Mouse (Mus musculus) spleen, postnatal 4 days (tissue): ENCODE measurements at regions not wholly inside any gene's neighbourhood (a gene's known extent, or its start where the extent isn't known, plus 50 kb on each side); places are given as distances from the start of the nearest gene placed in this dataset.
"Not testable (repeated sequence)": the region's sequence is repeated elsewhere in the genome, so short reads cannot be mapped to it uniquely, and the experiment has no call there.

Experiments used
- DNase-seq, 2 experiments: peaks; one replicate each; pipeline ENCODE4 v3.0.0; 2022; ENCODE audit warnings: low spot score in 2 of 2

GRCm38 (mm10) chr14:71660166-71660565 is 831.5 kb downstream of the Gm9195 start:
- no peak for DNase-seq

DNA sequence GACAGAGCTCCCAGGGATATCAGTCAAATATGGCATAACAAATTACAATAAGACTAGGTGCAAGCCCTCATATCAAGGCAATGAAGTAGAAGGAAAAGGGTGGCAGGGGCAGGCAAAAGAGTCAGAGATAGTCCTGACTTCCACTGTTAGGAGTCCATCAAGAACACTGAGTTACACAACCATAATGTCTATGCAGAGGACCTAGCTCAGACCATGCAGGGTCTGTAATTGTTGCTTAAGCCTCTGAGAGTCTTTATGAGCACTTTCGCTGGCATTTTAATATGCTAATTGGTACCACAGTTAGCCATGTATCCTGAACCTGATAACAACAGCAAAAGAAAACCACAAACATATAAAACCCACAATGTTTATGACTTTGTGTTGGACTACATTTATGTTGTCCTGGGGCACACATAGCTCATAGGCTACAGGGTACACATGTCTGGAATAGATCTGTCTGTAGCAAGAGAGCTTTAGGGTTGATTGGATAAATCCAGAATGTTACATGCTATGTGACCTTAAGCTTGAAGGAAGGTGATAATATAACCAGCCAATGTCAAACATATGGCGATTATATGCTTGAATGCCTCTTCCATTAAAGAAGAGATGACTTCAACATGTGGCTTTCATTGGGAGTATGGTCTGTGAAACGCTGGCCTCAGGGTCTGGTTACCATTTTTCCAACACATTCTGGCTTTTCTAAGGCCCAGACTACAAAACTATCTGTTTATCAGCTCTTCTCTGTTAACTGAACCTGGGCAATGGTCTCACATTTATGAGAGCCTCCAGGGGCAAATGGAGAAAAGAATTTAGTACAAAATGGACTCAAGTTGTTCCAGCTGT is 836.6 kb downstream of the Gm9195 start:
- DNase-seq: no peak

DNA sequence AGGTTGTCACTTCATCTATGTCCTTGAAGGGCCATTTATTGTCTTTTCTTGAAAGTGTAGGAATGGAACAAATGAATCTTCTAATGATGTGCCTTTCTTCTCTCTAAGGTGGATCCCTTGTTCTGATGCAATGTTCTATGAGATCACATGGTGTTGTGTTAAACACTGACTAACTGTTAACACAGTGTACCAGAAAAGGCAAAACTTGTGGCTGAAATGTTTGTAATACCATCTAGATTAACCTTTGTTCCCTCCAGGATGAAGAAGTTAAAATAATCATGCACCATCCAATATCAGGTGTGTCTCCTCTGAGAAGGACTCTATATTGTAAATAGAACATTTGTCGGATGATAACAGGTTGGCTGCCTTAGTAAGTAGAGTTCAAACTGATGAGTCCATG is 849.1 kb downstream of the Gm9195 start:
- no peak for DNase-seq

DNA sequence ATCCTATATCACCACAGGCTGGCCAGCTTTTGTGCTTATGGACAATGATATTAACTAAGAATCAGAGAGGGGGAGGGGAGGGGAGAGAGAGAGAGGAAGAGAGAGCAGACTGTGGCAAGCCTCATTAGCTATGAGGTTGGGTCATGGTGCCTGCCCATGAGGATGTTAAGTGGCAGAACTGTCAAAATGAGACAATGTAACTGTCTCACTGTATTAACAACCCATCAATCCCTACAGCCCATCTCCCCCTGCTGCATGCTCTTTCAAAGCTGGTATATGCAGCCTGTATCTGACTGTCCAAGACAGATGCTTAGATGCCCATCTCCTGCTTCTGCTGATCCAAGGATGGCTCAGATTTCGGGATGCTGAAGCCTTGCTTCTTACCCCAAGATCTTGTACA is 852.6 kb downstream of the Gm9195 start:
- DNase-seq: no peak

DNA sequence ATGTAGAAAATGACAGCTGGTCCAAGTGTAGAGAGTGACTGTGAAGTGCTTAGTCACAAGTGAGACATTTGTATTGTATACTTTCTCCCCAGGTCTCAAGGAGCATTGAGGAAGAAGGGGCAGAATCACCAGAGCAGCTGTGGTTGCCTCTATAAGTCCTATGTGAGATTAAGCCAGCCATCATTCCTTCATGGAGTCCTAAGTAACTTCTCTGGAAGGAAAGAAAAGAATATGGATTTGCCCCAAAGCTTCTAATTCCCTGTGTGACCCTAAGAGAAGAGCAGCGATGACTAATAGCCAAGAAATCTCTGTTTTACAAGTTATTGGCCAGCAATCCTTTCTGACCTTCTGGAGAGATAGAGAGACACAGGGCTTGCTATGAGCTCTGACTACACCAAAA is 856.5 kb downstream of the Gm9195 start:
- DNase-seq: no peak

GRCm38 (mm10) chr14:71609698-71610301 is 881.8 kb downstream of the Gm9195 start:
- no peak for DNase-seq

DNA sequence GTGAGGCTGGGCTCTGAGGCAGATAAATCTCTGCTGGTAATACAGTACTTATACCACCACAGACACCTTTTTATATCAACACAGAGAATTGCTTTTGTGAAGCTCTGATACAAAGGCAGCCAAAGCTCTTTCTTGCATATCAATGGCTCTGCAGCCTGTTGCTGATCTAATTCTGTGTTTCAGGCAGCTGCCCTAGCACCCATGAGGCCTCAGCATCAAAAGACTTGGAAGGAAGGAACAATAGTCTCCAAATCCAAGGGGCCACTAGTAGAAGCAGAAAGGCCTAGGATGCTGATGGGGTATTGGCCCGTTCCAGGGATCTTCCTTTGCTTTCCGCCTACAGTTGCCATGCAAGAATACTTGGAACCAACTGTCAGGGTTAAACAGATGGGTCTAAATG is 887.9 kb downstream of the Gm9195 start:
- DNase-seq: no peak

- DNase-seq: no peak
These were observed 893.8 kb downstream of the Gm9195 start for GRCm38 (mm10) chr14:71597859-71598258.

GRCm38 (mm10) chr14:71588694-71589240 is 902.9 kb downstream of the Gm9195 start:
- DNase-seq: no peak

- no peak for DNase-seq
These were observed 903.6 kb downstream of the Gm9195 start for GRCm38 (mm10) chr14:71588006-71588405.

DNA sequence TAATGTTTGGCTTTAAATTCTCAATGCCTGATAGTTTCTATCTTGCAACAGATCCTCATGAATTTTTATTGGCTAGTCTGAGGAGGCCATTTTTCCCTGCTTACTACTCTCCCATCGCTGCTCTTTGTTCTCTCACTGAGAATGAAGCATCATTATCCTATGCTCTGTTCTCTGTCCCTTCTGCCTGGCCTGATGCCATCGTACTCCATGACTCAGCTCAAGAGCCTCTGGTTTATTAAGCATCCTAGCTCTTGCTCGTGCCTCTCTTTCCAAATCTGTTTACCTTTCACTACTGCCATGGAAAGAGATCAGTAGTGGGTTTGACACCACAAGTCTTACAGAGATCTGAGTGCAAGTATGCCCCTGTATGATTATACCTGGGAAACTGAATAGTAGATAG is 926.8 kb downstream of the Gm9195 start:
- no peak for DNase-seq

DNA sequence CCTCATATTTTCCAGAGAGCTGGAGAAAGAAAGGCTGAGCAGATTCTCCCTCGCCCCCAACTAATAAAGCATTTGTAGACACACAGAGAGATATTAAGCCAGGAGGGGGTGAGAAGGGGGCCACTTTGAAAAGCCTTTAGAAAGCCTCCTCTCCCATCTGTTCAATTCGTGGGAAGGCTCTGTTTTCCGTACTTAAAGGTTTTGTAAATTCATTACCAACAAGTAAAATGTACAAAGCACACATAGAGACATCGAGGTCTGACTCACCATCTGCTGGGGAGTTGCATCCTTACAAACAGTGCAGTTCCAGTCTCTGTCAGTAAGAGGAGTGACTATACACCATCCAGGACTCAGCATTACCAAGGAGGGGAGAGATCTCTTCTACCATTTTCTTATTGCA is 929.7 kb downstream of the Gm9195 start:
- DNase-seq: no peak

- DNase-seq: not testable (repeated sequence)
These were observed 937.3 kb downstream of the Gm9195 start for GRCm38 (mm10) chr14:71554324-71554723.

- no peak for DNase-seq
These were observed 943.9 kb upstream of the Fam160b2 start for GRCm38 (mm10) chr14:71543580-71543979.

- no peak for DNase-seq
These were observed 932.5 kb upstream of the Fam160b2 start for GRCm38 (mm10) chr14:71532074-71532659.

- DNase-seq: no peak
These were observed 931.7 kb upstream of the Fam160b2 start for GRCm38 (mm10) chr14:71531298-71531697.

GRCm38 (mm10) chr14:71530421-71530820 is 930.8 kb upstream of the Fam160b2 start:
- DNase-seq: no peak

DNA sequence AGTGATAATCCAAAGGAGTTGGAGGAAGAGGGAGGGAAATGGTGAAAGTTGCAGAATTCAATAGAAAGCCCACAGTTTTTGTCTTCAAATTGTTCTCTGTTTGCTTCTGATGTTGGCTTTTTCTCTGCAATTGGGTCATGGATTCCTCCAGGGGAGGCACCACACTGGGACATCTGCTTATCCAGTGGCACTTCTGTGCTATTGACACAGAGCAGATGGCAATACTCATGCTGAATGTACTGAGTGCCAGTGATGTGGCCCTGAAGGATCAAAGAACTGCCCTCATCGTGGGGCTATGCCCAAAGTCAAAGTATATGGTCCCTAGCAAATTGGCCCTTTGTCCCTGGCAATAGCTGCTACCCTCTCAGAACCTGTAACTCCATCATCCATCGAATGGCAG is 918.9 kb upstream of the Fam160b2 start:
- no peak for DNase-seq

DNA sequence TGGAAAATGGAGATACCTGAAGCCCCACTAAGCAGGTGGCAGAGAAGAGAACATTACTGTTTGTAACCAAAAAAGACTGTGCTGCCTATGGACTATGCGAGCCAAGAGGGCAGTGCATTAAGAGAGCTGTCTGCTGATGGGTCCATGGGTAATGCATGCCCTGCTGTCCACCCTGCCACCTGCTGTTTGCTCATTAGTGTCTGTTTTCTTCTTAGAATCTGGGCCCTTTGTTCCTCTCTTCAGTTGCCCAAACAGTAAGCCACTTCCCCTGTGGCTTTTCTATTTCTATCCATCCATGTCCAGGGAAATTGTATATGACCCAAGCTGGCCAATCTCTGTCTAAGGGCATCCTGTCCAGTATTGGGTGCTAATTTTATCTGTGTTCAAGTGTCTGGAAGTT is 901.2 kb upstream of the Fam160b2 start:
- no peak for DNase-seq

GRCm38 (mm10) chr14:71491201-71491600 is 891.6 kb upstream of the Fam160b2 start:
- DNase-seq: no peak

DNA sequence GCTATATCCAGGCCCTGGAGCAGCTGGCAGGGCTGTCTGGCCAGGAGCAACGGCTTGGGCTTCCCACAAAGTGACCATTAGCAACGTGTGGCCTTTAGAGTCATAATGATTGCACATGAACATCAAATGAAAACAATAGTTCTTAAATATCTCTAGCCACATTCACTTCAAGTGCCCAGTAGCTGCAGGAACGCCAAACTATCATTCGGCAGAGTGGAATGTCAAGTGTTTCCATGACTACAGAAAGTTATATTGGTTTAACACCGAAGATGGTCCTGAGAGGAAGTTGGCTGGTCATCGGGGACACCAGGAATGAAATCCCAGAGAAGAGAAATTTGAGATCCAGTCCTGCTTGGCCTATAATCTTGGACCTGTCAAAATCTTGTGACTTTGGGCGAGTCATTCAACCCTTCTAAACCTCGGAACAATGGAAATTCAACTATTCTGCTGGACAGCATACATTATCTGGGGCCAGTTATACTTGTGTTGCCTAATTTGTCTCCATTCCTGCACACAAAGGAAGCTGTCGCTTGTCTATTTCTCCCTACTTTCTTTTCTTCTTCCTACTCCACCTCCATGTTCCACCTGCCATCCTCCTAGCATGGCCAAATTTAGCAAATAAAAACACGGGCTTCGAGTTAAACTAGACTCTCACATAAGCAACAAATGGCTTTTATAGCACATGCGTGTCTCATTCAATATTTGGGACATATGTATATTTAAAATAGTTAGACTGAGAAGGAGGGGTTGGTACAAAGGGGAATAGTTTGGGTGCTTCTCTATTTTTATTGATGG is 886.7 kb upstream of the Fam160b2 start:
- no peak for DNase-seq

DNA sequence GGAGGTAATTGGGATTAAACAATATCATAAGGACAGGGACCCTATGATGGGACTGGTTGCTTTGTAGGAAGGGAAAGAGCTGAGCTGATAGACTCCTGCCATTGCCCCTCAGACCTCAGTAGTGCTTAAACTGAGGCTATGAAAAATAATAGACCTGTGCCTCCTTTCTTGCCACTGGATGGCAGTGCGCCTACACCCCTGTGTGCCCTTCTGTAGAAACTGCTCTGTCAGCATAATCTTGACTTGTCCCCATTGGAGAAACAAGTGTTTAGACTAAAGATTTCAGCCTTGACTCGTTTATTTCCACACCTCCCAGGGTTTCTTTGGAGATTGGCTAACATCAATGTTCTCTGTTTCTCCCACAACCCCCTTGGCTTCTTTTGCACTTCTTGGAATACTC is 876.0 kb upstream of the Fam160b2 start:
- no peak for DNase-seq
